Mouse (Mus musculus) MEL-GATA-1-ER (cell line): ENCODE data around the gene Ptprm.

ENCODE experiments used
- DNase-seq: peaks from one replicate; pipeline ENCODE4 v3.0.0-alpha.2; 2012; ENCODE audit warnings: low read depth; ENCODE audit errors: extremely low read depth

Ptprm gene

GRCm38 (mm10) chr17:66991815-66992214, 362.4 kb downstream of the Ptprm start:
- no peak for DNase-seq

- DNase-seq, result no peak
Measured at GRCm38 (mm10) chr17:66990761-66991160, 363.5 kb downstream of the Ptprm start.

DNA sequence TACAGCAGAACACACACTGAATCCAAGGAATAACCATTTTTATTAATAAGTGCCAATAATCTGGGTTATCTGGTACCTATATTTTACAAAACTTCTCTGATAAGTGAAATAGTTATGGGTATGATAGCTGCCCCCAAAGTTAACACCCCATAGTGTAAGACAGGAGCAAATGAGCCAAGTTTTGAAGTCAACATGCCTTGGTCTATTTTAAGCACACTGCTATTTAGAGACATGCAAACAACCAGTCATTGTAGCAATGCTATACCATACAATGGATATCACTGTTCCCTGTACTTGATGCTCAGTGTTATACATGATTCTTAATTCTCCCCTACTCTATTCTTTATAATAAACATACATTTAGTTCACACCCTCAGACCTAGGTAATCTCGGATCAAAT, 366.2 kb downstream of the Ptprm start:
- DNase-seq, result no peak

GRCm38 (mm10) chr17:66981649-66982048, 372.6 kb downstream of the Ptprm start:
- no peak for DNase-seq

GRCm38 (mm10) chr17:66979971-66980370, 374.3 kb downstream of the Ptprm start:
- DNase-seq, result no peak

DNA sequence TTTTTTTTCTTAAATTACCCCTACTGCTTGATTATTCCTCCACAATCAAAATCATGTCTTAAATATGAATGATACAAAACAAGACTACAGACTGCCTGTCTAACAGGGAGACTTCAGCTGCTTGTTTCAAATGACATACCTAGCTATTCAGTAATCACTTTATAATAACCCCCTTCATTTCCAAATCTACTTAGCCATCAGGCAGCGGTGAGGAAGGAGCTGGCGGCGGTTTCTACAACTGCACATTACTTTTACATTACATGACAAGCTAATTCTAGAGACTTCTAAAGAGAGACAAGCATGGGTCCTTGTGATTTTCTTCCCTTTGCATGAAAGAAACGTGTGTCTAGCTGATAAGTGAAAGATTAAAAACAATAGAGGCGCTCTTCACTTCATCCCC, 377.8 kb downstream of the Ptprm start:
- DNase-seq, result no peak

DNA sequence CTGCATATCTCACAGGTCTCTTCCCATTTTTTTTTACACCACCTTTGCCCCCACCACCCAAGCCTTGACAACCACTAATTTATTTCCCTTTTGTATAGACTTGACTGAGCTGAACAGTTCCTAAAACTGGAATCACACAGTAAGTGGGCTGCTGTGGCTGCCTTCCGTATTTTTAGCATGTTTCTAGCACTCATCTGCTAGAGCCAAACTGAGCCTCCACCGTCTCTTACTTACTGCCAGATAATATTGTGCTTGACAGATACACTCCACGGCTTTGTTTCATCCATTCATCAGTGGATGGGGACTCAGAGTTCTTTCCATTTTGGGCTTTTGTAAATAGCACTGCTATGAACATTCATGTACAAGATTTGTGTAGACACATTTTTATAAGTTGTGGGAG, 381.3 kb downstream of the Ptprm start:
- no peak for DNase-seq

DNA sequence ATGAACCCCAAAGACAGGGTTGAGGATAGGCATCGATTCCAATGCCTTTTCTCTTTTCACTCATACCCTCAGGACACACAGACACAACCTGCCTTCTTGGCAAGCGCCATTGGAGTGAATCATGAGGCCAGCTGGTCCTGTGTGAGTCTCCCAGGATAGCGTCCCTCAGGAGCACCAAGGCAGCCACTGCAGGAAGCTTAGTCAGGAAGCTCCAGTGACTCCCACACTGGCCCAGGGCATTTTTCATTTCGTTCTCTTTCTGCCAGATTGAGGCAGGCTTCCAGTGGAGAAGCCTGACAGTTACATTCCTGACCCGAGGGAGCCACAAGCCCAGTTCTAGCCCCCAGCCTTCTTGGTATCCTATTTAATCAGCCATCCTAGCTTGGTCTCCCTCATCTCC, 393.3 kb downstream of the Ptprm start:
- no peak for DNase-seq

DNA sequence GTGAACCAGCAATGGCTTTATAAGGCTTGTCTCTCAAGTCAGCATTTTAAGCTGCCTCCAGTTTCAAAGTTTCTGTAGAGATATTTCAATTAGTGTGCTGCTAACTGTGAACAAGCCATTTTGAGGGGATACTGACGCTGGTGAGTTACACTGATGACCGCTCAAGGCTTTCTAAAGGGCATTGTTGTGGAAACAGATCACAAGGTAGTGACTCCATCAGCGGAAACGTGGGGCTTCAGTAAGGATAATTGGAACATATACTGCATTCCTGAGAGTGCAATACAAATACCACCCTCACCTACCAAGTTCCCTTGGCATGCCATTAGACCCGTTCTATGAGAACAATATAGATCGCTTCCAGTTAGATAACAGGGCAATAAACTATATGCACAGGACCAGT, 393.7 kb downstream of the Ptprm start:
- DNase-seq, result no peak

DNA sequence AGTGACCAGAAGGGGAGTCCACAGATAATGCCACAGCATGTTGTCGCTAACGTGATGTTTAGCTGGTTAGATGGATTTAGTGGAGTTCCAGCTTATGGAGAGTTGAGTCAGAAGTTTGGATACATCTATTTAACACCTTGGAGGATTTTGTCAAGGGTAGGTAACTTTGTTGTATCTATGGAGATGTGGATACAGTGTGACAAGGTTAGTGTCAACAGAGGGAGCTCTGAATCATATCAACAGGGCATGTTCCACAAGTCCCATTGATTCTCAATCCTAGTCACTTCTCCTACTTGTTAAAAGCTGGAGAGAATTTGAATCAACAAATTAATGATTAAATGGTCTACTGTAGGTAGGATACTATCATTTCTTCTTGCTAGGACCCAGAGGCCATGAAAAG, 394.4 kb downstream of the Ptprm start:
- no peak for DNase-seq

GRCm38 (mm10) chr17:66958766-66959165, 395.5 kb downstream of the Ptprm start:
- DNase-seq, result no peak

DNA sequence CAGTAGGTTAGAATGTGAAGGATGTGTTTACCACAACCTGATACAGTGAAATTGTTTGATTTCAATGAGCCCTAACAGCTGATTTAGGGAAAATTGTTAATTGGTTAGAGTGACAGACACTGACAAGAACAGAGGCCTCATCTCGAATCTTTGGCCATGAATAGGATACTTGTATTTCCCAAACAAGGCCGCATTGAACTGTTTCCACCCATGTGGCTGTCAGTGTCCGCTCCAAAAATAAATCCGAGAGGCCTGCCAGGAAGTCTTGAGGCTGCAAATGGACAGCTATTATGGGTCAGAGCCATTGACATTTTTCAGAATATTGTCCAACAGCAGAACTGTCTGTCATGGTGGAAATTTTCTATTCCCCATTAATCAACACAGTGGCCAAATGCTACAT, 409.8 kb downstream of the Ptprm start:
- no peak for DNase-seq

DNA sequence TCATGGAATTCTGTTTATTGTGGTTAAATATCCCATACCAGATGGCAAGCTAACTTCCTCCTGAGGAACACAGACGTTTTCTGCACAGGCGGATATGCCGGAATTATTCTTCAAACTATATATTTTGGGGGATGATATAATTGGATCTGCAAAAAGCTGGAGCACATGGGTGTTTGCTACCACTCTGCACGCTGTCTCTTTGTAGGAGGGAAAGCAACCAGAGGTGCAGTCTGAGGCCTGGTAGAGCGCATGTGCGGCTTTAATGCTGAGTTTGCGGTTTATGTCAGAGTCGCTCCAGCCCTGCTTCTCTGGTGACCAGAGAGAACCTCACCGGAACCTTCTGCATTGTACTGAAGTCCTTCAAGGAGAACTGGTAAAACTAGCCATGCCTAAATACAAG, 410.7 kb downstream of the Ptprm start:
- DNase-seq, result no peak

- no peak for DNase-seq
Measured at GRCm38 (mm10) chr17:66925611-66926010, 428.6 kb downstream of the Ptprm start.

GRCm38 (mm10) chr17:66914696-66915095, 439.6 kb downstream of the Ptprm start:
- no peak for DNase-seq

- no peak for DNase-seq
Measured at GRCm38 (mm10) chr17:66912533-66912932, 441.7 kb downstream of the Ptprm start.

GRCm38 (mm10) chr17:66912120-66912519, 442.1 kb downstream of the Ptprm start:
- no peak for DNase-seq

DNA sequence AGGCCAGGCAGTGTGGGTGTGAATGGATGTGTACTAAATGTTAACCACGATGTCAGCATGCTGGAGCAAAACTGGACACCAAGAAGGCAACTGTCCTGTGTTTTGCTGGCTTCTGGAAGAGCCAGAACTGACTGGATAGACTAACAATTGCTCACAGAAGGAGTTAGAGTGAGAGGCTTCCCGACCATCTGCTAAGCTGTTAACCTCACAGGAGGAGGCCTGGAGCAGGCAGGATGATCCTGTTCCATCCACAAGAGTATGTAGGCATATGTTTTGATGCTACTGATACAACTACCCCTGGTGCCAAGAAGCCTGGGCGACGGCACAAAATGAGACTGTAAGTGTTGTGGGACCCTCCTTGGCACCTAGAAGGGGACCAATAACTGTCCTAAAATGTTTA, 444.4 kb downstream of the Ptprm start:
- no peak for DNase-seq

- DNase-seq, result no peak
Measured at GRCm38 (mm10) chr17:66908921-66909320, 445.3 kb downstream of the Ptprm start.

DNA sequence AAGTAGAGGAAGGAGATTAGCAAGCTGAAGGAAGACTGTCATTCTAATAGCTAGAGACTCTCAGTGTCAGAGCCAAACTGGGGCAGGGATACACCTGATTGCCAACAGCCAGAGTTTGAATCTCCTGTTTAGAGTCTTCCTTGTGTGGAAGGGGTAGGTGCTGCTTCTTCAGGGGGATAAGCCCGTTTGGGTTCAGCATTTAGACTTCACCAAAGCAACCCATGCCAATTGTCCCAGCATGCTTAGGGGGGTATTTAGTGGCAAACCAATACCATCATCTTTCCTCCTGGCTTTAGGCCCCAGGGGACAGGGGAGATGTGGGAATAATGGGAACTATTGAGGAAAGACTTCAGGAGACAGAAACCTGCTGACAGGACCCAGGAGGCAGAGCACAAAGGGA, 460.1 kb downstream of the Ptprm start:
- no peak for DNase-seq

DNA sequence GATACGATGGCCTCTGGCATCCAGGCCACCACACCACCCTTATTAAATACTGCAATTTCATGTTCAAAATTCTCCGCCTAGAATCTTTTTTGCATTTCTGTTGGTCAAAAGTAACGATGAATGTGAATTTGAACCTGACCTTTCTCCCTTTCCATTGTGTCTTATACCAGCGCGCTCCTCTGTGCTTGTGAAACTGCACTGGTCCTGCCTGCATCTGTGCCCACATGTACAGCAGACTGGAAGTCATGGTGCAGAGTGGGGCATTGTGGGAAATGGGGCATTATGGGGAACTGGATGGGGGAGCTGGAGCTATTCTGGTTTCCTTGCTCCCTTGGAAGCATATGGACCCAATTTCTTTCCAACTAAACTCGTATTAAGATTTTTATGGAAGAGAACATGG, 462.3 kb downstream of the Ptprm start:
- DNase-seq, result no peak

DNA sequence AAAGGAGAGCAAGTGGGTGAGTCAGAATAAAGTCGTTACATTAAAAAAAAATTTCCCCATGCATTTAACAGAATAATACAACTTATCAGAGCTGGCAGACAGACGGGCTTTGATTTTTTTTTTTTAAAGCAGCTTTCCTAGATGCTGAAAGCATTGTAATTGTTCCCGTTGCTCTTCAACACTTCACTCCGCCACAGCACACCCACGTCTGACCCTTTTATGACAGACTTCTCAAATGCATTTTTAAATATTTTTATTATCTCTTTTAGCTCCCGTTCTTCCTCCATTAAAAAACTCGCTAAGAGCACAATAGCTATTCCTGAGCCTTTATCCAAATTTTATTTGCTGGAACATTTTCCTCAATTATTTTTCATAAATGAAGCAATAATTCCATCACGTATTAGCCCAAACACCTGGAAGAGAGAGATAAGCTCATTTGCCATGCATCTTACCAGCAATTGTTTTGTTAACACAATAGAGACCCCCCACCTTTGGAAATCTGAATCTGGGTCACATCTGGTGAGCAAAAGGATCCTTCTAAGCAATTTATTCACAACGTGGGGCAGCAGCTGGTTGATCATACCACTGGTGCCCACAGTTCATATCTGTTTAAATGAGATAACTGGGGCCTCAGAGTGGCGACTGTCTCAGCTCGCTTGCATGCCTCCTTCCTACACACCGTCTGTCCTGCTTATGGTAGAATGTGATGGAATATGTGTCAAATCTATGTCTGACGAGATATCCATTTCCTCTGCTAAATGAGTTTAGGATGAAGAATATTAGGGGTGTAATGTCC, 463.0 kb downstream of the Ptprm start:
- DNase-seq, result no peak

DNA sequence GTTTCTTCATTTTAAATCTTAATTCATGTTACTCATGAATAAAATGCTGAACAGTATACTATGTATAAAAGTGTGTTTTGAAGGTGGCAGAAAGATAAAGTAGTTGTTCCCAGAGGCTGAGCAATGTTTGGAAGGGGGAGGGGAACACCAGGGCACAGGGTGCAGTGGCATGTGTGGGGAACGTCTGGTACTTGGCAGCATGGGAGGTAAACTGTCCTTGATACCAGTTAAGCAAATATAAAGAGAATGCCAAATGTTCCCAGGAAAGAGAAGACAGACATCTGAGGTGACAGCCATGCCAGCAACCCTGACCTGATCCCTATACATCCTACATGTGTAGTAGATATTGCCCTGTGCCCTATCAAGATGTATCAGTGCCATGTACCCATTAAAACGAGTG, 472.0 kb downstream of the Ptprm start:
- DNase-seq, result no peak
